Comparison of ENCODE assay signal across 8 mouse cellular contexts in genomic region chr19:41933179-41934086, GRCm38 (mm10). TPM values are rescaled to one million over a fixed set of nuclear protein-coding genes. Genes with fewer than 3 reads are reported as not detected.
DNase-seq lines count a peak whose midpoint lies in the region; ATAC-seq and TF ChIP-seq lines count a peak whose summit lies in the region.

TSS of gene Exosc1 (minus strand) at chr19:41933423.
TSS of gene Zdhhc16 (plus strand) at chr19:41933480.

- H3K79me2 ChIP-seq in MEL (ENCODE audit: control insufficient read depth, insufficient read depth, low read length, poor library complexity) = peaks cover 46% of the 10 kb centered on the region

- no peak for TF ChIP-seq RAD21 in MEL (IDR thresholded peaks at IDR 0.05; ENCODE audit: low read depth, low read length)

- no peak for TF ChIP-seq CTCF in MEL (IDR thresholded peaks at IDR 0.05 in 2 of 3, conservative IDR thresholded peaks at IDR 0.05 in 1 of 3; ENCODE audit: control insufficient read depth in 1 of 3, insufficient read depth in 1 of 3, low read depth in 2 of 3, low read length in 3 of 3, poor library complexity in 1 of 3, severe bottlenecking in 1 of 3)
- no peak for TF ChIP-seq CTCF in cerebellum, adult 2 months (IDR thresholded peaks at IDR 0.05; ENCODE audit: borderline replicate concordance, insufficient read depth, low read depth, low read length)
- TF ChIP-seq CTCF in forebrain, postnatal 0 days (IDR thresholded peaks at IDR 0.05; ENCODE audit: low read depth) = 0 out of 2 replicates have a peak, but pooled peaks have one; percentile 1

- H3K36me3 ChIP-seq in MEL (ENCODE audit: control insufficient read depth in 1 of 2, insufficient read depth in 2 of 2, low read length in 2 of 2) = peaks cover 8 to 23% of the 10 kb centered on the region in 2 experiments
- H3K36me3 ChIP-seq in forebrain, postnatal 0 days (ENCODE audit: insufficient read depth) = peaks cover 19% of the 10 kb centered on the region
- H3K36me3 ChIP-seq in lung, embryonic 15.5 days = peaks cover 25% of the 10 kb centered on the region

- peak within 1 kb of the TSS; percentile 84 for H3K4me2 ChIP-seq in forebrain, postnatal 0 days (ENCODE audit: low read depth)
- peak within 1 kb of the TSS; percentile 79 for H3K4me2 ChIP-seq in lung, embryonic 15.5 days

- peak within 1 kb of the TSS; percentile 41 for H3K27ac ChIP-seq in MEL (ENCODE audit: control insufficient read depth, low read depth, low read length)
- H3K27ac ChIP-seq in cerebellum, adult 2 months (ENCODE audit: insufficient read depth, low read length) = peak within 1 kb of the TSS; percentile 43; the same call in 1 of the 2 replicates
- H3K27ac ChIP-seq in forebrain, postnatal 0 days (ENCODE audit: low read depth, low read length) = peak within 1 kb of the TSS; percentile 82
- peak within 1 kb of the TSS; percentile 27; the same call in 1 of the 2 replicates for H3K27ac ChIP-seq in lung, embryonic 15.5 days

- no peaks in the 10 kb centered on the region for H3K27me3 ChIP-seq in MEL (ENCODE audit: control insufficient read depth in 1 of 2, insufficient read depth in 2 of 2, low read length in 2 of 2)
- no peaks in the 10 kb centered on the region for H3K27me3 ChIP-seq in cerebellum, adult 2 months (ENCODE audit: control insufficient read depth, insufficient read depth, low read length)
- H3K27me3 ChIP-seq in forebrain, postnatal 0 days (ENCODE audit: insufficient read depth, low read length) = no peaks in the 10 kb centered on the region
- H3K27me3 ChIP-seq in lung, embryonic 15.5 days = no peaks in the 10 kb centered on the region

- peak; percentile 100 for ATAC-seq in forebrain, postnatal 0 days
- ATAC-seq in lung, embryonic 15.5 days (ENCODE audit: borderline replicate concordance, extremely low read depth, low FRiP score, low TSS enrichment) = peak; percentile 100

- no peaks in the 10 kb centered on the region for H3K9me3 ChIP-seq in MEL (replicated peaks; ENCODE audit: insufficient read depth, low read length)
- no peaks in the 10 kb centered on the region for H3K9me3 ChIP-seq in forebrain, postnatal 0 days (ENCODE audit: low read length)
- H3K9me3 ChIP-seq in lung, embryonic 15.5 days = no peaks in the 10 kb centered on the region

- peak within 1 kb of the TSS; percentile 78 for H3K9ac ChIP-seq in MEL (ENCODE audit: control insufficient read depth, low read depth, low read length, poor library complexity, severe bottlenecking)
- peak within 1 kb of the TSS; percentile 72 for H3K9ac ChIP-seq in forebrain, postnatal 0 days
- H3K9ac ChIP-seq in lung, embryonic 15.5 days = peak within 1 kb of the TSS; percentile 90

- peak; percentile 100 for DNase-seq in MEL (ENCODE audit: low read depth, low spot score)
- peak; percentile 99 for DNase-seq in cerebellum, adult 2 months
- DNase-seq in forebrain, postnatal 0 days = peak; percentile 99
- peak; percentile 99 for DNase-seq in heart, postnatal 4 days
- peak; percentile 99 for DNase-seq in layer of hippocampus, adult 8-10 months (ENCODE audit: low spot score in 2 of 2)
- peak; percentile 97 for DNase-seq in ovary, adult 18-20 months (ENCODE audit: low spot score)
- peak; percentile 98 for DNase-seq in thymus, postnatal 0 days (ENCODE audit: low spot score)

- H3K4me1 ChIP-seq in MEL (ENCODE audit: control insufficient read depth in 1 of 2, insufficient read depth in 2 of 2, low read length in 2 of 2) = peaks cover 4 to 15% of the 10 kb centered on the region in 2 experiments
- H3K4me1 ChIP-seq in cerebellum, adult 2 months (ENCODE audit: control insufficient read depth, insufficient read depth, low read length) = no peaks in the 10 kb centered on the region; the same call in 1 of the 2 replicates
- H3K4me1 ChIP-seq in forebrain, postnatal 0 days (ENCODE audit: insufficient read depth) = peaks cover 10% of the 10 kb centered on the region; the same call in 1 of the 2 replicates
- H3K4me1 ChIP-seq in lung, embryonic 15.5 days = peaks cover 19% of the 10 kb centered on the region

- under 1% methylated on average over 47 of the region's 47 CpGs for WGBS in cerebellum, adult 2 months
- under 1% methylated on average over 47 of the region's 47 CpGs for WGBS in forebrain, postnatal 0 days
- WGBS in lung, embryonic 15.5 days = under 1% methylated on average over 47 of the region's 47 CpGs

- H3K4me3 ChIP-seq in MEL (ENCODE audit: control insufficient read depth in 1 of 2, insufficient read depth in 1 of 2, low read depth in 2 of 2, low read length in 2 of 2) = peak within 1 kb of the TSS; percentile 78 to 81
- peak within 1 kb of the TSS; percentile 91 for H3K4me3 ChIP-seq in cerebellum, adult 2 months (replicated peaks; ENCODE audit: insufficient read depth, low read depth, low read length)
- H3K4me3 ChIP-seq in forebrain, postnatal 0 days (ENCODE audit: low read depth, low read length) = peak within 1 kb of the TSS; percentile 77
- H3K4me3 ChIP-seq in lung, embryonic 15.5 days = peak within 1 kb of the TSS; percentile 86

- TF ChIP-seq POLR2A in MEL (IDR thresholded peaks at IDR 0.05; ENCODE audit: control insufficient read depth in 1 of 2, insufficient read depth in 1 of 2, low read depth in 1 of 2, low read length in 2 of 2, poor library complexity in 1 of 2) = peak; percentile 91 to 99
- TF ChIP-seq POLR2A in cerebellum, adult 2 months (IDR thresholded peaks at IDR 0.05; ENCODE audit: borderline replicate concordance, insufficient read depth, low read length) = peak; percentile 81

- peak in 1 of 2 experiments; percentile 7; a peak in 2 of 4 replicates for TF ChIP-seq EP300 in MEL (IDR thresholded peaks at IDR 0.05; ENCODE audit: low read depth in 1 of 2, low read length in 2 of 2)

TF ChIP-seq in MEL, 35 proteins besides CTCF, POLR2A, EP300 and RAD21 (continues in another document):
- TF ChIP-seq MXI1 (IDR thresholded peaks at IDR 0.05; ENCODE audit: low read depth, low read length) (peak; percentile 98), CHD1 (IDR thresholded peaks at IDR 0.05; ENCODE audit: low read depth, low read length) (0 out of 2 replicates have a peak, but pooled peaks have one; percentile 35), MEF2A (IDR thresholded peaks at IDR 0.05; ENCODE audit: extremely low read depth, insufficient replicate concordance, low read depth, low read length, poor library complexity, severe bottlenecking) (no peak), TCF12 (IDR thresholded peaks at IDR 0.05; ENCODE audit: low read depth, low read length) (no peak), CHD2 (IDR thresholded peaks at IDR 0.05; ENCODE audit: low read length) (peak; percentile 92), SIN3A (IDR thresholded peaks at IDR 0.05; ENCODE audit: low read length) (peak; percentile 96), BHLHE40 (IDR thresholded peaks at IDR 0.05; ENCODE audit: borderline replicate concordance, low read depth, low read length) (no peak), RCOR1 (IDR thresholded peaks at IDR 0.05; ENCODE audit: low read depth, low read length) (no peak), MAFK (IDR thresholded peaks at IDR 0.05; ENCODE audit: borderline replicate concordance, low read depth, low read length) (no peak), MAX (IDR thresholded peaks at IDR 0.05; ENCODE audit: low read length) (peak; percentile 90), SMC3 (IDR thresholded peaks at IDR 0.05; ENCODE audit: low read depth, low read length) (no peak), MAZ (IDR thresholded peaks at IDR 0.05; ENCODE audit: low read depth, low read length) (no peak), E2F4 (IDR thresholded peaks at IDR 0.05; ENCODE audit: borderline replicate concordance, low read depth, low read length) (no peak; the same call in 1 of the 2 replicates), POLR2AphosphoS5 (IDR thresholded peaks at IDR 0.05; ENCODE audit: borderline replicate concordance, low read depth, low read length) (no peak), ZC3H11A (IDR thresholded peaks at IDR 0.05; ENCODE audit: low read depth, low read length) (no peak), KAT2A (conservative IDR thresholded peaks at IDR 0.05; ENCODE audit: low read depth, low read length) (peak; percentile 97), ZMIZ1 (IDR thresholded peaks at IDR 0.05; ENCODE audit: low read depth, low read length) (peak; percentile 56), GATA1 (IDR thresholded peaks at IDR 0.05; ENCODE audit: low read depth, low read length) (no peak), MYB (IDR thresholded peaks at IDR 0.05; ENCODE audit: low read depth, low read length) (no peak), UBTF (IDR thresholded peaks at IDR 0.05; ENCODE audit: borderline replicate concordance, insufficient read depth, low read depth, low read length) (no peak), MYC (IDR thresholded peaks at IDR 0.05; ENCODE audit: low read depth, low read length) (peak; percentile 96), ELF1 (IDR thresholded peaks at IDR 0.05; ENCODE audit: low read depth, low read length) (peak; percentile 94), NRF1 (IDR thresholded peaks at IDR 0.05; ENCODE audit: insufficient read depth, low read depth, low read length, poor library complexity, severe bottlenecking) (peak; percentile 99)

RNA-seq across cellular contexts. Expression of gene Exosc1, which starts in this region (rescaled TPM):
- 101 and 118 TPM in 2 replicates for total RNA-seq in MEL (2012; rRNA removed)
- 100 to 1,000 TPM; 162 to 390 TPM for polyA plus RNA-seq in MEL (2012; ENCODE audit: insufficient read depth in 1 of 2, insufficient read length in 2 of 2, low read depth in 1 of 2, low replicate concordance in 2 of 2, missing spikeins in 1 of 2)
- 25.6 and 26.3 TPM in 2 replicates for polyA plus RNA-seq in cerebellum, adult 2 months (2012; rRNA removed)
- 29.6 and 33.3 TPM in 2 replicates for total RNA-seq in forebrain, postnatal 0 days (2014; rRNA removed)
- 69.4 and 71.0 TPM in 2 replicates for polyA plus RNA-seq in forebrain, postnatal 0 days (2015; fragmentation: Nextera tagmentation; extraction: Ambion mirVana)
- total RNA-seq in heart, postnatal 4 days (2021) = 10 to 100 TPM; 18.0 to 18.2 TPM
- 10 to 100 TPM; 25.5 to 34.9 (median 29.1) TPM for total RNA-seq in layer of hippocampus, adult 8-10 months (2022)
- polyA plus RNA-seq in lung, embryonic 15.5 days (2015; fragmentation: Nextera tagmentation; extraction: Ambion mirVana) = 71.4 and 72.6 TPM in 2 replicates
- 86.9 and 90.8 TPM in 2 replicates for polyA plus RNA-seq in thymus, postnatal 0 days (2015; fragmentation: Nextera tagmentation; extraction: Ambion mirVana)

RNA-seq across cellular contexts. Expression of gene Zdhhc16, which starts in this region (rescaled TPM):
- total RNA-seq in MEL (2012; rRNA removed) = 95.2 and 99.2 TPM in 2 replicates
- polyA plus RNA-seq in MEL (2012; ENCODE audit: insufficient read depth in 1 of 2, insufficient read length in 2 of 2, low read depth in 1 of 2, low replicate concordance in 2 of 2, missing spikeins in 1 of 2) = 100 to 1,000 TPM in 1 of 2 experiments, not detected in 1; 128 TPM
- polyA plus RNA-seq in cerebellum, adult 2 months (2012; rRNA removed) = 60.9 and 70.4 TPM in 2 replicates
- 53.3 and 58.6 TPM in 2 replicates for total RNA-seq in forebrain, postnatal 0 days (2014; rRNA removed)
- polyA plus RNA-seq in forebrain, postnatal 0 days (2015; fragmentation: Nextera tagmentation; extraction: Ambion mirVana) = 96.8 and 97.4 TPM in 2 replicates
- total RNA-seq in heart, postnatal 4 days (2021) = 10 to 100 TPM; 30.7 to 31.7 TPM
- total RNA-seq in layer of hippocampus, adult 8-10 months (2022) = 10 to 100 TPM; 43.5 to 47.4 (median 44.0) TPM
- polyA plus RNA-seq in lung, embryonic 15.5 days (2015; fragmentation: Nextera tagmentation; extraction: Ambion mirVana) = 88.1 and 96.2 TPM in 2 replicates
- polyA plus RNA-seq in thymus, postnatal 0 days (2015; fragmentation: Nextera tagmentation; extraction: Ambion mirVana) = 67.3 and 67.8 TPM in 2 replicates

Comparison
In these comparisons a context has a peak if more than half of its experiments do, and no peak if none do; other contexts are left out.
1. Peak in every context shown above with its lines: DNase-seq, ATAC-seq, H3K4me3 ChIP-seq and H3K27ac ChIP-seq.
2. H3K27ac ChIP-seq: peak in every context shown above with its lines; median percentile 82 in forebrain, postnatal 0 days; 43 in cerebellum, adult 2 months; 41 in MEL; 27 in lung, embryonic 15.5 days.